Mouse (Mus musculus): ENCODE measurements around the gene Smchd1. TPM values are rescaled to one million over a fixed set of nuclear protein-coding genes. Genes with fewer than 3 reads are reported as not detected.
"Not testable (repeated sequence)": the region's sequence is repeated elsewhere in the genome, so short reads cannot be mapped to it uniquely, and the experiment has no call there.

The Smchd1 gene
- polyA plus RNA-seq, 1 experiment from 2014 or later: 51.4 TPM

GRCm38 (mm10) chr17:71422502-71422901 lies 52.6 kb downstream of the Smchd1 start:
- Histone ChIP-seq H3K36me3 (peaks cover 51% of the 10 kb centered on the region), H3K9me3 (peaks cover 14% of the 10 kb centered on the region)
- H3K9ac ChIP-seq; H3K4me1 ChIP-seq (replicated peaks); H3K4me3 ChIP-seq; H3K27ac ChIP-seq; H3K27me3 ChIP-seq; ATAC-seq (ENCODE audit: low FRiP score); H3K4me2 ChIP-seq: not testable (repeated sequence)
- 98% methylated on average over 2 of the region's 2 CpGs for WGBS

- H3K4me2 ChIP-seq; H3K4me1 ChIP-seq (replicated peaks); H3K27ac ChIP-seq; H3K27me3 ChIP-seq; ATAC-seq (ENCODE audit: low FRiP score); H3K9ac ChIP-seq; H3K4me3 ChIP-seq: not testable (repeated sequence)
- Histone ChIP-seq H3K36me3 (peaks cover 56% of the 10 kb centered on the region), H3K9me3 (peaks cover 14% of the 10 kb centered on the region)
- 75% methylated on average over 5 of the region's 5 CpGs for WGBS
These were observed 55.7 kb downstream of the Smchd1 start for GRCm38 (mm10) chr17:71419448-71419847.

- ATAC-seq (ENCODE audit: low FRiP score): no peak
These were observed 58.1 kb downstream of the Smchd1 start for GRCm38 (mm10) chr17:71417008-71417407.

GRCm38 (mm10) chr17:71387401-71387800 lies 87.7 kb downstream of the Smchd1 start:
- H3K27ac ChIP-seq: no peak overlapping the region
- no peaks in the 10 kb centered on the region for H3K4me1 ChIP-seq (replicated peaks)
- WGBS: 89% methylated on average over 3 of the region's 3 CpGs
- no peaks in the 10 kb centered on the region for H3K9me3 ChIP-seq
- no peak overlapping the region for H3K4me3 ChIP-seq
- peaks cover 32% of the 10 kb centered on the region for H3K36me3 ChIP-seq
- H3K4me2 ChIP-seq: no peak overlapping the region
- ATAC-seq (ENCODE audit: low FRiP score): no peak
- H3K27me3 ChIP-seq: no peaks in the 10 kb centered on the region
- no peak overlapping the region for H3K9ac ChIP-seq

More at GRCm38 (mm10) chr17:71417008-71417407, 58.1 kb downstream of the Smchd1 start:
- H3K4me2 ChIP-seq: no peak overlapping the region
- H3K9ac ChIP-seq: no peak overlapping the region
- WGBS: 98% methylated on average over 1 of the region's 1 CpGs
- H3K4me3 ChIP-seq: no peak overlapping the region
- H3K27ac ChIP-seq: no peak overlapping the region
- peaks cover 7% of the 10 kb centered on the region for H3K9me3 ChIP-seq
- H3K27me3 ChIP-seq: no peaks in the 10 kb centered on the region
- peaks cover 43% of the 10 kb centered on the region for H3K36me3 ChIP-seq
- H3K4me1 ChIP-seq (replicated peaks): no peaks in the 10 kb centered on the region

GRCm38 (mm10) chr17:71380346-71380745 lies 94.8 kb downstream of the Smchd1 start:
- Histone ChIP-seq H3K4me3 (no peak overlapping the region), H3K27ac (no peak overlapping the region), H3K4me1 (replicated peaks) (no peaks in the 10 kb centered on the region), H3K36me3 (peaks cover 21% of the 10 kb centered on the region), H3K9me3 (no peaks in the 10 kb centered on the region), H3K4me2 (no peak overlapping the region), H3K9ac (no peak overlapping the region), H3K27me3 (no peaks in the 10 kb centered on the region)
- no peak for ATAC-seq (ENCODE audit: low FRiP score)
- WGBS: 88% methylated on average over 14 of the region's 14 CpGs

GRCm38 (mm10) chr17:71377901-71378300 lies 97.2 kb downstream of the Smchd1 start:
- Histone ChIP-seq H3K9ac (no peak overlapping the region), H3K4me1 (replicated peaks) (no peaks in the 10 kb centered on the region), H3K9me3 (no peaks in the 10 kb centered on the region), H3K27me3 (no peaks in the 10 kb centered on the region), H3K4me2 (no peak overlapping the region), H3K27ac (no peak overlapping the region), H3K4me3 (no peak overlapping the region), H3K36me3 (peaks cover 21% of the 10 kb centered on the region)
- 61% methylated on average over 4 of the region's 4 CpGs for WGBS
- no peak for ATAC-seq (ENCODE audit: low FRiP score)

GRCm38 (mm10) chr17:71355526-71355925 lies 119.6 kb downstream of the Smchd1 start:
- Histone ChIP-seq H3K27me3 (no peaks in the 10 kb centered on the region), H3K9ac (no peak overlapping the region), H3K4me2 (no peak overlapping the region), H3K27ac (no peak overlapping the region), H3K36me3 (peaks cover 59% of the 10 kb centered on the region), H3K9me3 (no peaks in the 10 kb centered on the region), H3K4me3 (no peak overlapping the region), H3K4me1 (replicated peaks) (no peaks in the 10 kb centered on the region)
- no peak for ATAC-seq (ENCODE audit: low FRiP score)
- WGBS: 89% methylated on average over 3 of the region's 3 CpGs

DNA sequence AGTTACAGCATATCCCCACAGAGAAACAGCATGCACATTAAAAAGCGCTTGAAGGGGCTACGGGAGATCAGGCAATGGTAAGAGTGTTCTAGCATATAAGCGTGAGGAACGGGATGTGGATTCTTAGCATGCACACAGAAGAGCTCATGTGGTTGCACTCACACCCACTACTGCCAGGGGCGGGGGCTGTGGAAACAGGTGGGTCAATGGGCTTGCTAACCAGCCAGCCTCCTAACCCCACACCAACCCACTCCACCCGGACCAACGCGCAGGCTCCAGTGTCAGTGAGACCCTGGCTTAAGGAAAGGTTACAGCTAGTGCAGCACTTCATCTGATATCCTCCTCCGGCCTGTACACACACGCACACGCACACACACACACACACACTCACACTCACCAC lies 120.9 kb downstream of the Smchd1 start:
- Histone ChIP-seq H3K4me1 (replicated peaks) (no peaks in the 10 kb centered on the region), H3K27ac (no peak overlapping the region), H3K9ac (no peak overlapping the region), H3K36me3 (peaks cover 55% of the 10 kb centered on the region), H3K4me2 (no peak overlapping the region), H3K9me3 (no peaks in the 10 kb centered on the region), H3K4me3 (no peak overlapping the region), H3K27me3 (no peaks in the 10 kb centered on the region)
- no peak for ATAC-seq (ENCODE audit: low FRiP score)
- WGBS: 92% methylated on average over 11 of the region's 11 CpGs

DNA sequence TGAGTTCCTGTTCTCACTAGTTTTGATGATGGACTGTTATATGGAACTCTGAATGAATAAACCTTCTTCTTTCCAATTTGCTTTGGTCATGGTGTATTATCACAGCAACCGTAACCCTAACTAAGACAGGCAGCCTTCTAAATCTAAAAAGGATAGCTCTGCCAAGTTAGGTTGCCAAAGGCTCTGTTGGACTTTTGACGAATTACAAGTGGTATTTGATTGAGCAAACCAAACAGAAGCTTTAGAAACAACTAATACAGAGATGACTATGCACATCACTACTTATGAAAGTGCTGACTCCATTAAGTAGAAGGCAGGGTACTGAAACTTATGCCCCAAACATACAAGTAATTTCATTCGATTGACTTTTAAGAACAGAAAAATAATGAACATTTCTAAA lies 127.0 kb downstream of the Smchd1 start:
- Histone ChIP-seq H3K27me3 (no peaks in the 10 kb centered on the region), H3K4me2 (no peak overlapping the region), H3K27ac (no peak overlapping the region), H3K4me1 (replicated peaks) (no peaks in the 10 kb centered on the region), H3K9me3 (no peaks in the 10 kb centered on the region), H3K9ac (no peak overlapping the region), H3K36me3 (peaks cover 70% of the 10 kb centered on the region), H3K4me3 (no peak overlapping the region)
- WGBS: 84% methylated on average over 3 of the region's 3 CpGs
- ATAC-seq (ENCODE audit: low FRiP score): no peak

GRCm38 (mm10) chr17:71342006-71342405 lies 133.1 kb downstream of the Smchd1 start:
- no peak for ATAC-seq (ENCODE audit: low FRiP score)
- Histone ChIP-seq H3K27me3 (no peaks in the 10 kb centered on the region), H3K9me3 (no peaks in the 10 kb centered on the region), H3K27ac (no peak overlapping the region), H3K9ac (no peak overlapping the region), H3K4me1 (replicated peaks) (no peaks in the 10 kb centered on the region), H3K4me2 (no peak overlapping the region), H3K4me3 (no peak overlapping the region), H3K36me3 (peaks cover 30% of the 10 kb centered on the region)
- 88% methylated on average over 3 of the region's 3 CpGs for WGBS

- H3K27me3 ChIP-seq: no peaks in the 10 kb centered on the region
- no peak overlapping the region for H3K4me3 ChIP-seq
- peaks cover 12% of the 10 kb centered on the region for H3K36me3 ChIP-seq
- H3K9ac ChIP-seq: no peak overlapping the region
- H3K9me3 ChIP-seq: no peaks in the 10 kb centered on the region
- H3K4me2 ChIP-seq: no peak overlapping the region
- WGBS: 97% methylated on average over 6 of the region's 6 CpGs
- H3K4me1 ChIP-seq (replicated peaks): no peaks in the 10 kb centered on the region
- no peak for ATAC-seq (ENCODE audit: low FRiP score)
- H3K27ac ChIP-seq: no peak overlapping the region
These were observed 136.5 kb downstream of the Smchd1 start for GRCm38 (mm10) chr17:71338627-71339026.

DNA sequence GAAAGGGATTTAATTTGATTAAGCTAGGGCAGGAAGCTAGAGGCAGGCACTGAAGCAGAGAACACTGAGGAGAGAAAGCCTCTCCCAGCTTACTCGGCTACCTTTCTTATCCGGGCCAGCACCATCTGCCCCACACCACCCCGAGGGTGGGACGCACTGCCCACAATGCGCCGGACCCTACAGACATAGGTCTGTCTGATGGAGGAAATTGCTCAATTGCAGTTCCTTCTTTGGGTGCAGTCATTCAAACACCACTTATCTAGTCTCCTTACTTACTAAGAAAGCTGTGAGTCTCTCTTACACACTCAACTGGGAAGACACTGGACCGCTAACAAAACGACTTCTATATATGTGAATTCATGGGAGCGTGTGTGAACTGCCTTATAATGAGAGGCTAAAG lies 137.6 kb downstream of the Smchd1 start:
- Histone ChIP-seq H3K4me2 (no peak overlapping the region), H3K27me3 (no peaks in the 10 kb centered on the region), H3K36me3 (peaks cover 5% of the 10 kb centered on the region), H3K27ac (no peak overlapping the region), H3K9me3 (no peaks in the 10 kb centered on the region), H3K9ac (no peak overlapping the region), H3K4me1 (replicated peaks) (no peaks in the 10 kb centered on the region), H3K4me3 (no peak overlapping the region)
- WGBS: 95% methylated on average over 9 of the region's 9 CpGs
- ATAC-seq (ENCODE audit: low FRiP score): no peak

- Histone ChIP-seq H3K4me1 (replicated peaks) (no peaks in the 10 kb centered on the region), H3K4me2 (no peak overlapping the region), H3K9ac (no peak overlapping the region), H3K9me3 (no peaks in the 10 kb centered on the region), H3K4me3 (no peak overlapping the region), H3K27me3 (no peaks in the 10 kb centered on the region), H3K27ac (no peak overlapping the region), H3K36me3 (no peaks in the 10 kb centered on the region; the same call in 1 of the 2 replicates)
- WGBS: 76% methylated on average over 8 of the region's 8 CpGs
- ATAC-seq (ENCODE audit: low FRiP score): no peak
These were observed 138.7 kb downstream of the Smchd1 start for GRCm38 (mm10) chr17:71336421-71336820.

Measured in hindbrain, embryonic 13.5 days (tissue).